Mouse (Mus musculus) retina, postnatal 7 days (tissue): ENCODE data around the gene Nup205.

Source experiments
- DNase-seq: peaks from one replicate; pipeline ENCODE4 v3.0.0-alpha.2; 2012; ENCODE audit warnings: low read depth, low spot score

The Nup205 gene

DNA sequence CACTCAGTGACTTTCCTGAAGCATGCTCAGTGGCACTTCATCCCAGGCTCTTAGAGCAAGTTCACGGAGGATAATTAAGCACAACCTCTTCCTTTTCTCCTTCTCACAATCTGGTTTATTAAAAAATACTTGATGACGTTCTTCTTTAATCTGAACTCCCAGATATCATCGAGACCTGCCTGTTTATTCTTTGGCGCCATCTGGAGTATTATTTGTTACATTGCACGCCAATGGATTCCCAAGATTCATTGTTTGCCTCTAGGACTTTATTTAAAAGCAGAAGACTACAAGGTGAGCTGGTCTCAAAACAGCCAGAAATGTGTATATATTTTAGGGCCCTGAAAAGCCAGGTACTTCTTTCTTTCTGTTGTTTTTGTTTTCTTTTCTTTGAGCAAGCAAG lies 67.9 kb downstream of the Nup205 start:
- DNase-seq = peak; percentile 13

GRCm38 (mm10) chr6:35251807-35252476 lies 74.7 kb downstream of the Nup205 start:
- DNase-seq = peak; percentile 27

GRCm38 (mm10) chr6:35252477-35253346 lies 75.5 kb downstream of the Nup205 start:
- peak; percentile 86 for DNase-seq

DNA sequence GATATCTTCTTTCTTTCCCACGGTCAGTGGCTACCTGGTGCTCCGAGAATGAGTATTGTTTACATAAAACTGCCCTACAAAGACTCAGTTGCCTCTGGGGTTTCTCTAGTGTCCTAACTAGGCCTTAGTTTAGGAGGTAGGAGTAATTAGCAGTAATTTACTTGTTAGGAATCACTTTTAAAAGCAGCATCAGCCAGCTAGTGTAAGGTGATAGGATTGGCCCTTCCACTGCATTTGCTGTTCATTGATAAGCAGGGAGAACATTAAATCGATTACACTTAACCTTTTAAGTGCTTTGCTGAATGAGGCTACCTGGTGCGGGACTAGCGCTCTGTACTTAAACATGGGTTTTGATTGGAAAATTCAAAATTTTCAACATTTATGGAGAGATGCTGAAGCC lies 76.3 kb downstream of the Nup205 start:
- no peak for DNase-seq

GRCm38 (mm10) chr6:35254136-35254904 lies 77.1 kb downstream of the Nup205 start:
- no peak for DNase-seq

DNA sequence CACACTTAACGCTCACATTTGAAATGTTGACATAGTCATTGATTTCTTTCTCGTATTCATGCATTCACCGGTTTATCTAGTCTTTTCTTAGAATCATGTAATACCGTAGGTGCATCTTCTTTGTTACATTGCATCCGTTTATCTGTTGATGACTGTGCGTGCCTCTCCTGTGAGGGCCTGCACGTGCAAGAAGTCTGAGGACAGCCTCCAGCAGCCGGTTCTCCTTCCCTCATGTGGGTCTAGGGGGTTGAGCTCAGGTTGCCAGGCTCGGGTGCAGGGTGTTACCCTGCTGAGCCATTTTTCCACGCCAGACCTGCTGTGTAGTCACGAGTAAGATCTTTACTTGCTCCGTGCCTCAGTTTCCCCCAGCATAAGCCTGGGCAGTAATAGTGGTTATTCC lies 77.8 kb downstream of the Nup205 start:
- DNase-seq = no peak

- no peak for DNase-seq
These were observed 79.5 kb downstream of the Nup205 start for GRCm38 (mm10) chr6:35256691-35257090.

DNA sequence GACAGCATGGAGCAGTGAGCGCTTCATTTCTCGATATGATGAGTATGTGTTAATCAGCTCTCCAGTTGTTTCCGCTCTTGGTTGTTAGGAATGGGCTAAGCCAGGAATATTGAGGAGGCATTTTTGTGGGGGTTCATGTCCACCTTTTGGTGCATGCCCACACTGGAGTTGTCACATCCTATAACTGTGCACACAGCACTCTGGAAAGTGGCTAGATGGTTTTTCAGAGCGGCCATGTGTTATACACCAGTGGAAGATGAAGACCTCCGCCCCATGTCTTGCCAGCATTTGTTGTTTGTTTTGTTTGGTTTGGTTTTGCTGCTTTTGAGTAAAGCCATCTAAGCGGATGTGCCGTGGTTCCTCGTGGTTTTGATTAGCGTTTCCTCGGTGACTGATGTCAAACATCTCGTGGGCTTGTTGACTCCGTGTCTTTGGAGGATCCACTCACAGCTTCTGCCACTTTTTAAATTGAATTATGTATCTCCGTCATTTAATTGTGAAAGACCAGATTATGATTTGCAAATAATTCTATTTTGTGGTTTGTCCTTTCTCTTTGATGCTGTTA lies 80.5 kb downstream of the Nup205 start:
- no peak for DNase-seq

GRCm38 (mm10) chr6:35258922-35259321 lies 81.7 kb downstream of the Nup205 start:
- no peak for DNase-seq

GRCm38 (mm10) chr6:35259526-35259925 lies 82.3 kb downstream of the Nup205 start:
- DNase-seq = no peak

- no peak for DNase-seq
These were observed 83.3 kb downstream of the Nup205 start for GRCm38 (mm10) chr6:35260531-35260930.

GRCm38 (mm10) chr6:35265580-35266278 lies 88.5 kb downstream of the Nup205 start:
- DNase-seq = no peak

DNA sequence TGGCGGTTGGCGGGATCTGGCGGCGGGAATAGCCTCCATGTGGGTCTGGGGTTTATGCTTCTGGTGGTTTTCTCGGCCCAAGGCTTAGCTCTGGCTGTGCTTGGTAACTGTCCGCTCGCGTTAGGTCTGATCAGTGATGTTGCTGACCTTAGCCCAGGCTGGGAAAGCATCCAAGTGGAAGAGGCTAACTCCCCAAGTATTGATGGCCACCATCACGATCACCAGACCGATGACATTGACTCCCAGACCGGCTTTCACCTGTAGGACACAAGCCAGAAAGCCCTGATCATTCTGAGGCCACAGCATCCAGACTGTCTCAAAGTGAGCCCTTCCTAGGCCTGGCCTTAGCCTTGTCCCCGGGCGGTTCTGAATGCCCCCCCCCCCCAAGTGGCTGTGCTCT lies 91.5 kb downstream of the Nup205 start:
- no peak for DNase-seq

DNA sequence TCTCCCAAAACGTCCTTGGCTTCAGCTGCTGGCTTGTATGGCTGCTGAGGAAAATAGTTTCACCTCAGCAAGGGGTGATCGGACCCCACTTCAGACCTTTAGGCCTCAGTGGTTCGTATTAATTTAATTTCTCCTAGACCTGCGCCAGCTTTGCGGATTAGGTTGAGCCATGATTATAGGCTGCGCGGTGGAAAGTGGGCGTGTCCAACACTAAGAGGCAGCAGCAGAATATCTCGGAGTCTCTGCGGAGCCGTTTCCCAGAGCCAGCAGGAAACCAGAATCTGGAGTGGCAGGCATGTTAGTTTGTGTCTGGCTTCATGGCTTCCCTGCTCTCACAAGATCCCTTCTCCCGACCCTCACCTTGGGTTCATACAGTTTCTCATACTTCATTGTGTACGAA lies 92.4 kb downstream of the Nup205 start:
- no peak for DNase-seq

GRCm38 (mm10) chr6:35271094-35271855 lies 94.1 kb downstream of the Nup205 start:
- no peak for DNase-seq

GRCm38 (mm10) chr6:35271868-35272765 lies 94.9 kb downstream of the Nup205 start:
- DNase-seq = no peak

DNA sequence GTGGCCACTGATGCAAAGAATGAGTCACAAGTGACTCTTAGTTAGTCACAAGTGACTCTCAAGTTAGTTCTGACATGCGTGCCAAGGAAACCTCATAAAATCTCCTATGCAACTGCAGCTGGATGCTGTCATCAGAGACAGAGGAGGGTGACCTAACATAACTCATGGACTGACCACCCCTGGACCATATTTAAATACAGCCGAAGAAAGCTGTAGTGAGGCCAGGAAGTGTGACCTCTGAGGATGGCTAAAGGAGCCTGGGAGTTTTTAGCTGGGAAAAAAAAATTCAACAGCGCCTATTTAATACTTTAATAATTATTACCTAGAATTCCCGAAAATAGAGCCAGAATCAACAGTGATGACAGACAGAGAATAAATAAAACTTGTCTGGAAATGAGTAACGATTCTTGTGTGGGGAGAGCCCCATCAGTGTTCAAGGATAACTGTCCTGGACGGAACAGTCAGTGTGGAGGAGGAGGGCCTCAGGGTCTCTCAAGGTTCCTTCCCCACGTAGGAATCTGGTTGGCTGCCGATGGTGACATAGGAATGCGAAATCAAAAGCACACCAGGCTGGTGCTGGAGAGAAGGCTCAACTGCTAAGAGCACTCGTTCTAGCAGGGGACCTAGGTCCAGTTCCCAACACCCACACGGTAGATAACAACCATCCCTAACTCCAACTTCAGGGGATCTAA lies 96.3 kb downstream of the Nup205 start:
- no peak for DNase-seq

DNA sequence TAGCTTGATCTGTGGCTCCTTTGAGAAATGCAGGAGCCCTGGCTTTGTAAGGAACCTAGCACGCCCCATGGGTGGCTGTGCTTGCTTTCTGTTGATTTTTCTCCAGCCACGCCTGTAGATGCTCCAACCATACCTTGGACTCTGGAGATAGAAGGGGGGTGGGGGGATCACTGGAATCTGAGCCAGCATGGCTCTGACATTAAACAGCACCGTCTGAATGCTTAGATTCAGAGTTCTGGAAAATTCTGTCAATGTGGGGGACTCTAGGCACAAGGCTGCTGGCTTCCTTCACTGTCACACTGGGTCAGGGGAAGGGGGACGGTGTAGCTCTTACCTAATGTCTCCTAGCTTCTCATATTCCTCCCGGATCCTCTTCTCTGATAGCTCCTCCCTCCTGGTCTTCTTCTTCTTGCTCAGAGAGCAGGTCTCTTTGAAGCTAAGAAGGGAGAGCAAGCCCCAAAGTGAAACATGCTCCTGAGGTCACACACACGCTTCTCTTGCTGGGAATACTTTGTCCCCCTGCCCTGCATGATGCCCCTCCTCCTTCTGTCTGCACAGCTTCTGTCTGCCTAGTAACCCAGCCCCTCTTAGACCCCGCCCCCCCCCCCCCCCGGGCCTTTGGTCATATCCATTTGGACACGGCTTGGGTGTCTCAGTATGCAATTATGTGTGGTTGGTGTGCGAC lies 100.8 kb downstream of the Nup205 start:
- DNase-seq = no peak
